Comparison of ENCODE assay signal across 9 mouse cellular contexts in the genomic region with DNA sequence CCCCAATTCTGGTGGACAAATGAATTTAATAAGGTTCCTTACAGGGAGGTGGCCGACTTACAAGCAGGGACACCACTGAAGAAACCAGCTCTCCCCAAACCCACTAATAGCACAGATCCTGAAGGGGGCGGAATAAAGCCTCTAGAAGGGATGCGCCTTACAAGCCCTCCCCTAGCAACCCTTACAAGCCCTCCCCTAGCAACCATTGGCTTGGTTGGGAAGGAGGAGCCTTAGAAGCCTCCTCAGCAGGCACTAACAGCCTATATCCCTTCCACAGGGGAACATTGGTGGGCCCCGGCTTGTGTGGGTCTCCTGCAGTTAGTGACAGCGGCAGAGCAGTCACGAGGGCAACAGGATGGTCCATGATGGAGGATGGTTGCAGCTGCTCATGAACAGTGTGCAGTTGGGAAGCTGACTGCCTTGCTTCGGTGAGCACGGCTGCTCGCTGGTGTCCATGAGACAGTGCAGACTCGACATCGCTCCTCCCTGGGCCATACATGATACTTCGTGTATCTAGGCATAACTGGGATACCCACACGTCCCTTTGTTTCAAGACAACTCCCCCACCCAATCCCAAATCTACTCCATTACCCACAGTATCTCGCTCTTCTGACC.
DNase-seq lines count a peak whose midpoint lies in the region; ATAC-seq and TF ChIP-seq lines count a peak whose summit lies in the region.
"Had no signal": no experiment of that assay in that cellular context is flagged by ENCODE, and none has a peak within 500 bp of the region (broad histone marks: within the 10 kb centered on the region; RNA-seq: fewer than 3 reads in every experiment).

No protein-coding gene starts in this region.

- no peak overlapping the region for H3K27ac ChIP-seq in kidney, embryonic 15.5 days
- H3K27ac ChIP-seq in hindbrain, embryonic 13.5 days: no peak overlapping the region; the same call in 1 of the 2 replicates
- no peak overlapping the region for H3K27ac ChIP-seq in midbrain, embryonic 12.5 days (replicated peaks)

- no peak overlapping the region for H3K4me3 ChIP-seq in kidney, embryonic 15.5 days (replicated peaks)
- no peak overlapping the region for H3K4me3 ChIP-seq in hindbrain, embryonic 13.5 days
- H3K4me3 ChIP-seq in midbrain, embryonic 12.5 days: no peak overlapping the region
- H3K4me3 ChIP-seq: erythroblast, embryonic 14.5 days had no signal

- WGBS in kidney, embryonic 15.5 days: 70% methylated on average over 14 of the region's 14 CpGs
- WGBS in hindbrain, embryonic 13.5 days: 71% methylated on average over 14 of the region's 14 CpGs
- 69% methylated on average over 14 of the region's 14 CpGs for WGBS in midbrain, embryonic 12.5 days

- no peak for TF ChIP-seq POLR2A in brain, embryonic 14.5 days (IDR thresholded peaks at IDR 0.05; ENCODE audit: borderline replicate concordance, extremely low read depth, insufficient read depth, insufficient read length, poor library complexity, severe bottlenecking)

- no peaks in the 10 kb centered on the region for H3K27me3 ChIP-seq in kidney, embryonic 15.5 days
- no peaks in the 10 kb centered on the region for H3K27me3 ChIP-seq in hindbrain, embryonic 13.5 days
- no peaks in the 10 kb centered on the region for H3K27me3 ChIP-seq in midbrain, embryonic 12.5 days

- H3K4me2 ChIP-seq in kidney, embryonic 15.5 days: 0 out of 2 replicates have a peak overlapping the region, but pooled peaks have one; percentile 2
- no peak overlapping the region for H3K4me2 ChIP-seq in hindbrain, embryonic 13.5 days
- H3K4me2 ChIP-seq in midbrain, embryonic 12.5 days (replicated peaks): no peak overlapping the region

- peaks cover 9% of the 10 kb centered on the region for H3K36me3 ChIP-seq in kidney, embryonic 15.5 days
- H3K36me3 ChIP-seq in hindbrain, embryonic 13.5 days: peaks cover 10% of the 10 kb centered on the region
- H3K36me3 ChIP-seq in midbrain, embryonic 12.5 days: peaks cover 5% of the 10 kb centered on the region; the same call in 1 of the 2 replicates

- H3K9me3 ChIP-seq in kidney, embryonic 15.5 days (replicated peaks): no peaks in the 10 kb centered on the region
- no peaks in the 10 kb centered on the region for H3K9me3 ChIP-seq in hindbrain, embryonic 13.5 days
- no peaks in the 10 kb centered on the region for H3K9me3 ChIP-seq in midbrain, embryonic 12.5 days

- H3K4me1 ChIP-seq in kidney, embryonic 15.5 days: peaks cover 15% of the 10 kb centered on the region
- peaks cover 17% of the 10 kb centered on the region for H3K4me1 ChIP-seq in hindbrain, embryonic 13.5 days (replicated peaks)
- peaks cover 6% of the 10 kb centered on the region; the same call in 1 of the 2 replicates for H3K4me1 ChIP-seq in midbrain, embryonic 12.5 days

- H3K9ac ChIP-seq in kidney, embryonic 15.5 days: no peak overlapping the region
- no peak overlapping the region for H3K9ac ChIP-seq in hindbrain, embryonic 13.5 days
- H3K9ac ChIP-seq in midbrain, embryonic 12.5 days (replicated peaks): no peak overlapping the region

- ATAC-seq in kidney, embryonic 15.5 days (replicated peaks; ENCODE audit: low FRiP score): peak; percentile 88
- ATAC-seq in hindbrain, embryonic 13.5 days (ENCODE audit: low FRiP score): peak; percentile 79
- ATAC-seq in midbrain, embryonic 12.5 days (ENCODE audit: low FRiP score, low read depth): peak; percentile 67; the same call in 1 of the 2 replicates
- ATAC-seq in CD4-positive, CD25-positive, alpha-beta regulatory T cell, adult 4 months: no peak

- TF ChIP-seq CTCF in brain, embryonic 14.5 days (IDR thresholded peaks at IDR 0.05; ENCODE audit: borderline replicate concordance, extremely low read depth, insufficient read depth, insufficient read length): no peak

- no peak for DNase-seq in kidney, adult 11 months
- DNase-seq in brain, embryonic 14.5 days (ENCODE audit: low read depth): peak; percentile 64
- no peak for DNase-seq in spleen, postnatal 14 days (ENCODE audit: low spot score in 2 of 2)
- no peak for DNase-seq in frontal cortex, postnatal 36 days (ENCODE audit: low spot score in 2 of 2)
